Mouse (Mus musculus): ENCODE data around the gene AC124502.3.

Gene AC124502.3

GRCm38 (mm10) chr19:5032686-5033085 lies 6.0 kb upstream of the AC124502.3 start:
- DNase-seq (ENCODE audit: low spot score) = no peak

GRCm38 (mm10) chr19:5036577-5036976 lies 2.1 kb upstream of the AC124502.3 start:
- DNase-seq (ENCODE audit: low spot score) = no peak

- no peak for DNase-seq (ENCODE audit: low spot score)
These were observed 766 bp upstream of the AC124502.3 start for GRCm38 (mm10) chr19:5037678-5038571.

- DNase-seq (ENCODE audit: low spot score) = no peak
These were observed 817 bp downstream of the AC124502.3 start for GRCm38 (mm10) chr19:5039301-5040114.

GRCm38 (mm10) chr19:5040862-5041523 lies 2.3 kb downstream of the AC124502.3 start, which contains the start of gene Brms1:
Brms1 (plus strand) TSS chr19:5041354.
- peak; percentile 77 for DNase-seq (ENCODE audit: low spot score)

GRCm38 (mm10) chr19:5041588-5041987 lies 2.9 kb downstream of the AC124502.3 start:
- DNase-seq (ENCODE audit: low spot score) = no peak

GRCm38 (mm10) chr19:5045531-5045930 lies 6.8 kb downstream of the AC124502.3 start:
- DNase-seq (ENCODE audit: low spot score) = no peak

- DNase-seq (ENCODE audit: low spot score) = no peak
These were observed 9.7 kb downstream of the AC124502.3 start for GRCm38 (mm10) chr19:5048138-5049056.

- no peak for DNase-seq (ENCODE audit: low spot score)
These were observed 10.6 kb downstream of the AC124502.3 start for GRCm38 (mm10) chr19:5049325-5049724.

GRCm38 (mm10) chr19:5050047-5050905 lies 11.6 kb downstream of the AC124502.3 start, which contains the start of gene Rin1:
Rin1 (plus strand) TSS chr19:5050481.
- DNase-seq (ENCODE audit: low spot score) = no peak

GRCm38 (mm10) chr19:5051031-5051430 lies 12.3 kb downstream of the AC124502.3 start:
- DNase-seq (ENCODE audit: low spot score) = no peak

GRCm38 (mm10) chr19:5051515-5051914 lies 12.8 kb downstream of the AC124502.3 start:
- DNase-seq (ENCODE audit: low spot score) = no peak

- no peak for DNase-seq (ENCODE audit: low spot score)
These were observed 13.6 kb downstream of the AC124502.3 start for GRCm38 (mm10) chr19:5052166-5052822.

GRCm38 (mm10) chr19:5052853-5053252 lies 14.2 kb downstream of the AC124502.3 start:
- DNase-seq (ENCODE audit: low spot score) = no peak

GRCm38 (mm10) chr19:5053909-5054308 lies 15.2 kb downstream of the AC124502.3 start:
- DNase-seq (ENCODE audit: low spot score) = no peak

- DNase-seq (ENCODE audit: low spot score) = no peak
These were observed 17.6 kb downstream of the AC124502.3 start for GRCm38 (mm10) chr19:5056251-5056650.

- DNase-seq (ENCODE audit: low spot score) = no peak
These were observed 19.4 kb downstream of the AC124502.3 start for GRCm38 (mm10) chr19:5057876-5058775.
